Mouse (Mus musculus): ENCODE results near the gene Tada1. TPM values are rescaled to one million over a fixed set of nuclear protein-coding genes. Genes with fewer than 3 reads are reported as not detected.
A peak's percentile ranks its signal among the peaks of the same experiment; 100 is the strongest.

Tada1 gene
- 62.9 and 64.6 TPM in 2 replicates for polyA plus RNA-seq (2016; fragmentation: Nextera tagmentation; extraction: Ambion mirVana)

DNA sequence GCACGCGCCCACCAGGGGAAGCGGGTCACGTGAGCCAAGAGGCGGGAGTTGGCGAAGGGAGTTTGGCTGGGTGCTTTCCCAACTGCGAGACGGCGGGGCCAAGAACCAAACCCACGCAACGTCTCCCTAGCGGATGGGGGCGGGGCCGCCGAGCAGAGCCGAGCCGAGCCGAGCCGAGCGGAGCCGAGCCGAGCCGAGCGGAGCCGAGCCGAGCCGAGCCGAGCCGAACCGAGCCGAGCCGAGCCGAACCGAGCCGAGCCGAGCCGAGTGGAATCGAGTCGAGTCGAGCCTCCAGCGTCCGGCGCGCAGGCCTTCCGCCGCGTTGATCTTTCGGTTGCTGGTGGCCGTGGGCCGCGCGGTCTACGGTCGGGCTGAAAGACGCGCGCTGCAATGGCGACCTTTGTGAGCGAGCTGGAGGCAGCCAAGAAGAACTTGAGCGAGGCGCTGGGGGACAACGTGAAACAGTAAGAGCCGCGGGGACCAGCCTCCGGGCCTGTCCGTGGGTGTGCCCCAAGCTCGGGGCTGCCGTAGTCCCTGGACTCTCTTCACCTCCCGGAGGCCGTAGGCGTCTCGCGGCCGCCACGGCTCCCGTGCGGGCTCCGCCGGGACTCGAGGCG is at the start of gene Tada1:
Tada1 (plus strand) TSS at position 85 of the 617 bp plus-strand sequence.
- peak within 1 kb of the TSS; percentile 97 for H3K27ac ChIP-seq (replicated peaks)
- DNase-seq (ENCODE audit: low spot score) = peak; percentile 96
- peak within 1 kb of the TSS; percentile 97 for H3K4me3 ChIP-seq
- peaks cover 27% of the 10 kb centered on the region for H3K36me3 ChIP-seq (replicated peaks)
- H3K27me3 ChIP-seq (replicated peaks; ENCODE audit: low read depth, poor library complexity, severe bottlenecking) = no peaks in the 10 kb centered on the region
- peaks cover 23% of the 10 kb centered on the region for H3K4me1 ChIP-seq
- no peaks in the 10 kb centered on the region for H3K9me3 ChIP-seq
- WGBS = under 1% methylated on average over 81 of the region's 81 CpGs

DNA sequence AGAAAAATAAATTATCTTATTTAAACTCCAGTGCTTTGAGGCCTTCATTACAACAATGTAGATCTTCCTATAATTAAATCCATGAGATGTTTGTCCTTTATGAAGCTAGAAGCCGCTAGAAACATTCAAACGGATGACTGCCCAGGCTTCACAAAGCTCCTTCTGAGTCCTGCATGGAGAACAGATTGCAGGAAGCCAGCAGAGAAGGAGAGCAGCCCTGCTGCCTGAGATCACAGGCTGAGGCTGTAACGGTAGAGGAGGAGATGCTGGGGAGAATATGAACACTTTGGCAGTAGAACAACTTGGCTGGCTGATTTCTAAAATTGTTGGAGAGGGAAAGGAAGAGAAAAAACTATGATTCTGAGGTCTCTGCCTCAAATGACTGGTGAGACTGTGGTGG is 48.1 kb upstream of the Tada1 start:
- Histone ChIP-seq H3K36me3 (replicated peaks) (no peaks in the 10 kb centered on the region), H3K4me1 (no peaks in the 10 kb centered on the region), H3K27me3 (replicated peaks; ENCODE audit: low read depth, poor library complexity, severe bottlenecking) (no peaks in the 10 kb centered on the region), H3K4me3 (no peak overlapping the region), H3K27ac (replicated peaks) (no peak overlapping the region), H3K9me3 (no peaks in the 10 kb centered on the region)
- 68% methylated on average over 3 of the region's 3 CpGs for WGBS
- DNase-seq (ENCODE audit: low spot score) = no peak

- H3K27ac ChIP-seq (replicated peaks) = no peak overlapping the region
- WGBS = 92% methylated on average over 6 of the region's 6 CpGs
Observed at GRCm38 (mm10) chr1:166339110-166339509, 39.8 kb upstream of the Tada1 start.

DNA sequence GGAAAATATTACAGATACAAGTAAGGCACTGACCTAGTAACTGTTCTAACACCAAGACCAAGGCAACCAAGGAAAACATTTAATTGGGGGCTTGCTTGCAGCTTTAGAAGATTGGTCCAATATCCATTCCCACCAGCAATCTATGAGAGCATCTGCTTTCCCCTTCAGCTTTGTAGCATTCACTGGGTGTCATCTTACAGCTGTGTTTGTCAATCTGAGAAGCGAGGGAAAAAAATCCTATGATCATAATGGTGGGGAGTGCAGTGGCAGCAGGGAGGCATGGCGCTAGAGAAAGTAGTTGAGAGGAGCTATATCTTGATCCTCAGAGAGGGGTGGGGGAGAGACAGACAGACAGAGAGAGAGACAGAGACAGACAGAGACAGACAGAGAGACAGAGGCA is 36.8 kb upstream of the Tada1 start:
- WGBS = 60% methylated on average over 2 of the region's 2 CpGs
- no peaks in the 10 kb centered on the region for H3K9me3 ChIP-seq
- no peak overlapping the region for H3K27ac ChIP-seq (replicated peaks)
- H3K27me3 ChIP-seq (replicated peaks; ENCODE audit: low read depth, poor library complexity, severe bottlenecking) = no peaks in the 10 kb centered on the region
- no peak overlapping the region for H3K4me3 ChIP-seq
- no peaks in the 10 kb centered on the region; the same call in 1 of the 2 replicates for H3K4me1 ChIP-seq
- H3K36me3 ChIP-seq (replicated peaks) = no peaks in the 10 kb centered on the region
- no peak for DNase-seq (ENCODE audit: low spot score)

More at GRCm38 (mm10) chr1:166339110-166339509, 39.8 kb upstream of the Tada1 start:
- no peak for DNase-seq (ENCODE audit: low spot score)
- no peaks in the 10 kb centered on the region for H3K9me3 ChIP-seq
- no peaks in the 10 kb centered on the region for H3K27me3 ChIP-seq (replicated peaks; ENCODE audit: low read depth, poor library complexity, severe bottlenecking)
- no peaks in the 10 kb centered on the region for H3K36me3 ChIP-seq (replicated peaks)
- no peaks in the 10 kb centered on the region; the same call in 1 of the 2 replicates for H3K4me1 ChIP-seq
- H3K4me3 ChIP-seq = no peak overlapping the region

GRCm38 (mm10) chr1:166342539-166342938 is 36.4 kb upstream of the Tada1 start:
- 88% methylated on average over 1 of the region's 1 CpGs for WGBS
- no peak overlapping the region for H3K4me3 ChIP-seq
- no peaks in the 10 kb centered on the region for H3K27me3 ChIP-seq (replicated peaks; ENCODE audit: low read depth, poor library complexity, severe bottlenecking)
- no peaks in the 10 kb centered on the region; the same call in 1 of the 2 replicates for H3K4me1 ChIP-seq
- no peak for DNase-seq (ENCODE audit: low spot score)
- H3K27ac ChIP-seq (replicated peaks) = no peak overlapping the region
- no peaks in the 10 kb centered on the region for H3K36me3 ChIP-seq (replicated peaks)
- no peaks in the 10 kb centered on the region for H3K9me3 ChIP-seq

DNA sequence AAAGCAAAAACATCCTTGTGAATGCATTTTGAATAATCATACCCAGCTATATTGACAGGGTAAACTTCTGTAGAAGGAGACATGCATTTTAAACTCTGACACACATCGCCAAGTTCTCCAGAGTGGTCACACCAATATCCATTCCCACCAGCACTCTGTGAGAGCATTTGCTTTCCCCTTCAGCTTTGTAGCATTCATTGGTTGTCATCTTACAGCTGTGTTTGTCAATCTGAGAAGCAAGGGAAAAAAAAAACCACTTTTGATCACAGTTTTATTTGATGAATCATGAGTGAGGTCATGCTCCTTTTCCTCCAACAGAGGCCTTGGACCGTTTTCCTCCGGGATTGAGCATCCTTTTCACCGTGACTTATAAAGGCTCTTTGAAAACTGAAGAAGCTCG is 35.3 kb upstream of the Tada1 start:
- H3K4me1 ChIP-seq = peaks cover 6% of the 10 kb centered on the region
- no peak for DNase-seq (ENCODE audit: low spot score)
- H3K36me3 ChIP-seq (replicated peaks) = no peaks in the 10 kb centered on the region
- no peaks in the 10 kb centered on the region for H3K27me3 ChIP-seq (replicated peaks; ENCODE audit: low read depth, poor library complexity, severe bottlenecking)
- H3K9me3 ChIP-seq = no peaks in the 10 kb centered on the region
- H3K27ac ChIP-seq (replicated peaks) = no peak overlapping the region
- H3K4me3 ChIP-seq = no peak overlapping the region
- WGBS = 80% methylated on average over 5 of the region's 5 CpGs

- no peaks in the 10 kb centered on the region for H3K36me3 ChIP-seq (replicated peaks)
- H3K27ac ChIP-seq (replicated peaks) = no peak overlapping the region
- peaks cover 11% of the 10 kb centered on the region for H3K4me1 ChIP-seq
- no peak overlapping the region for H3K4me3 ChIP-seq
- H3K27me3 ChIP-seq (replicated peaks; ENCODE audit: low read depth, poor library complexity, severe bottlenecking) = no peaks in the 10 kb centered on the region
- 75% methylated on average over 8 of the region's 8 CpGs for WGBS
- no peak for DNase-seq (ENCODE audit: low spot score)
- no peaks in the 10 kb centered on the region for H3K9me3 ChIP-seq
Observed at GRCm38 (mm10) chr1:166344300-166345077, 34.4 kb upstream of the Tada1 start.

DNA sequence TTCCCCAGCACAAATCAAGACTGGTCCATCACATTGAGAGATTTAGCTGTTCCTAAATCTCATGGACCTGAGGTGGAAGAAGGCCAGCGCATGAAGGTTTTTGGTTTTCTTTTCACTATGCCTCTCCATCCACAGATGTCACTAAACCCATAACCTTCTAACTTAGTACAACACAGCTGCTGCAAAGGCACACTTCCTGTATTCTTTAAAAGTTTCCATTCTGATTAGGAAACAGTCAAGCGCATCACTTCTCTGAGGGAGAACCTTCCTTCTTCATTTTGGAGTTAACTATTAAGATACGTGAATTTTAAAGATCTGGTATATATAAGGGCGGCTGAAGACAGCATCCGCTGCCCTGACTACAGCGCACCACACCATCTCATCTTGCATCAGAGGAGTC is 33.3 kb upstream of the Tada1 start:
- peaks cover 19% of the 10 kb centered on the region for H3K4me1 ChIP-seq
- H3K4me3 ChIP-seq = no peak overlapping the region
- no peak overlapping the region for H3K27ac ChIP-seq (replicated peaks)
- no peaks in the 10 kb centered on the region for H3K36me3 ChIP-seq (replicated peaks)
- H3K9me3 ChIP-seq = no peaks in the 10 kb centered on the region
- H3K27me3 ChIP-seq (replicated peaks; ENCODE audit: low read depth, poor library complexity, severe bottlenecking) = no peaks in the 10 kb centered on the region
- WGBS = 96% methylated on average over 6 of the region's 6 CpGs
- DNase-seq (ENCODE audit: low spot score) = no peak

GRCm38 (mm10) chr1:166346906-166347305 is 32.0 kb upstream of the Tada1 start:
- Histone ChIP-seq H3K27ac (replicated peaks) (no peak overlapping the region), H3K4me1 (peaks cover 19% of the 10 kb centered on the region), H3K36me3 (replicated peaks) (no peaks in the 10 kb centered on the region), H3K4me3 (no peak overlapping the region), H3K9me3 (no peaks in the 10 kb centered on the region), H3K27me3 (replicated peaks; ENCODE audit: low read depth, poor library complexity, severe bottlenecking) (no peaks in the 10 kb centered on the region)
- 83% methylated on average over 3 of the region's 3 CpGs for WGBS
- no peak for DNase-seq (ENCODE audit: low spot score)

DNA sequence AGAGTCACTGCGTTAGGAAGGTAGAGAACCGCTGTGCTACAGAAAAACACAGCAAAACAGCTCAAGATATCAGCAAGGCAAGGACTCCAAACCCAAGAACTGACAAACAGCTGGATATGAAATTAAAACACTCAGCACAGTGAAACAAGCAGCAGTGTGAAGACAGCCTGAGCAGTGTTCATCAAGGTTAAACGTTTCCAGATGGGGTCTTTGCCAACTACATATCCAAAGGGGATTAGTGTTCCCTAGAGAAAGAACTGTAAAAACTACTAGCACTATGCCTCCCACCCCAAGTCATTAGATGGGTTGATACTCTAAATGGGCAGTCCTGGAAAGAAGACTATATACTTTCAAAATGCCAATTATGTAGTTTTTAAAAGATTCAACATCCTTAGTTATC is 29.6 kb upstream of the Tada1 start:
- no peak overlapping the region for H3K27ac ChIP-seq (replicated peaks)
- peak; percentile 22 for DNase-seq (ENCODE audit: low spot score)

GRCm38 (mm10) chr1:166349751-166350150 is 29.1 kb upstream of the Tada1 start:
- Histone ChIP-seq H3K27me3 (replicated peaks; ENCODE audit: low read depth, poor library complexity, severe bottlenecking) (no peaks in the 10 kb centered on the region), H3K4me3 (no peak overlapping the region), H3K4me1 (peaks cover 19% of the 10 kb centered on the region), H3K9me3 (no peaks in the 10 kb centered on the region), H3K36me3 (replicated peaks) (no peaks in the 10 kb centered on the region), H3K27ac (replicated peaks) (no peak overlapping the region)
- 60% methylated on average over 11 of the region's 11 CpGs for WGBS
- DNase-seq (ENCODE audit: low spot score) = peak; percentile 66

More for the DNA sequence above, 29.6 kb upstream of the Tada1 start:
- H3K9me3 ChIP-seq = no peaks in the 10 kb centered on the region
- 63% methylated on average over 3 of the region's 3 CpGs for WGBS
- H3K4me3 ChIP-seq = no peak overlapping the region
- peaks cover 19% of the 10 kb centered on the region for H3K4me1 ChIP-seq
- no peaks in the 10 kb centered on the region for H3K27me3 ChIP-seq (replicated peaks; ENCODE audit: low read depth, poor library complexity, severe bottlenecking)
- H3K36me3 ChIP-seq (replicated peaks) = no peaks in the 10 kb centered on the region

- no peak overlapping the region for H3K4me3 ChIP-seq
- no peak overlapping the region for H3K27ac ChIP-seq (replicated peaks)
- no peaks in the 10 kb centered on the region for H3K9me3 ChIP-seq
- H3K36me3 ChIP-seq (replicated peaks) = no peaks in the 10 kb centered on the region
- no peaks in the 10 kb centered on the region for H3K27me3 ChIP-seq (replicated peaks; ENCODE audit: low read depth, poor library complexity, severe bottlenecking)
- no peaks in the 10 kb centered on the region for H3K4me1 ChIP-seq
- 27% methylated on average over 14 of the region's 14 CpGs for WGBS
- peak; percentile 90 for DNase-seq (ENCODE audit: low spot score)
Observed at GRCm38 (mm10) chr1:166360157-166360855, 18.6 kb upstream of the Tada1 start.

Data from embryonic facial prominence, embryonic 10.5 days (tissue).